Mouse (Mus musculus): ENCODE results near the gene Gm10912.

DNA sequence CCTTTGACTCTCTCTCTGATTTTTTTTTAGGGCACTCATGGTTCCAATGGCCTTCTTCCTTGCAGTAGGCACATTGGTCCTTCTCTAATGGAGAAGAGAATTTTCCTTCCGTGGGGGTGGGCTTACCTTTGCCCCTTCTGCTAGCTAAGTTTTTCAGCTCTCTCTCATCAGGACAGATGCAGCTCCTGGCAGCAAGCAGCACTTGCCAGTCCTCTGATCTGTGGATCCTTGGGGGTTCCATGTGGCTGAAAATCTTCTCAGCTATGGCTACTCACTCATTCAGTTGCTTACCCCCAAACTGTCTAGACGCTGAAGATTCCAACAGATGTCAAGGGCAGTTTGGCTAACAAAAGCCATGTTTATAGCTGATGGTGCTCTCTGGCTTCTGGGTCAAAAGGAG lies 27.7 kb downstream of the Gm10912 start:
- TF ChIP-seq CHD2 (IDR thresholded peaks at IDR 0.05; ENCODE audit: low read depth, low read length) (no peak), MAFK (IDR thresholded peaks at IDR 0.05; ENCODE audit: insufficient read depth, low read depth, low read length) (no peak), ZC3H11A (IDR thresholded peaks at IDR 0.05; ENCODE audit: borderline replicate concordance, low read depth, low read length) (no peak)

All from ES-E14 (cell line).